Mouse (Mus musculus) bone marrow, adult 2 months (tissue): ENCODE data around the gene Eps8l2. TPM values are rescaled to one million over a fixed set of nuclear protein-coding genes. Genes with fewer than 3 reads are reported as not detected.

Experiments used
- H3K27ac ChIP-seq: fragments of 200-500 bp; 2 replicates; pipeline ENCODE4 v1.5.1; 2012; ENCODE audit warnings: low read depth, mild to moderate bottlenecking, control low read depth, inconsistent platforms, low read length; ENCODE audit not compliant: control insufficient read depth, poor library complexity, insufficient read depth
- H3K4me1 ChIP-seq: fragments of 200-500 bp; 2 replicates; pipeline ENCODE4 v1.6.1; 2011; ENCODE audit warnings: low read length; ENCODE audit not compliant: control insufficient read depth, insufficient read depth
- H3K4me3 ChIP-seq: fragments of 200-500 bp; replicated peaks from 2 replicates; pipeline ENCODE3; 2011; ENCODE audit warnings: mild to moderate bottlenecking, low read depth, low read length, control low read depth; ENCODE audit not compliant: control insufficient read depth
- CTCF ChIP-seq: fragments of 200-500 bp; IDR thresholded peaks from 2 replicates; pipeline ENCODE4 v1.5.1; 2011; ENCODE audit warnings: low read length, control low read depth; ENCODE audit not compliant: control insufficient read depth, insufficient read depth
- POLR2A ChIP-seq: fragments of 200-500 bp; IDR thresholded peaks from 2 replicates; pipeline ENCODE4 v1.6.1; 2011; ENCODE audit warnings: low read depth, mild to moderate bottlenecking, control low read depth, low read length, borderline replicate concordance; ENCODE audit not compliant: control insufficient read depth
- WGBS: fragments of 180-500 bp; shearing (Covaris S2); methylation state at CpG from one replicate; pipeline ENCODE4 v1.1.7; 2018; 5-methylcytosine and 5-hydroxymethylcytosine counted together
- polyA plus RNA-seq: library from polyadenylated mRNA; stranded (reverse); fragments of >200 nt; gene quantifications from 2 replicates; pipeline ENCODE4 v1.2.4, GENCODE M21; 2011; ENCODE audit warnings: low replicate concordance; ENCODE audit not compliant: missing spikeins, insufficient read depth, insufficient read length

Gene Eps8l2
- polyA plus RNA-seq, 1 experiment: 0.57 TPM

- no peak for TF ChIP-seq POLR2A
- TF ChIP-seq CTCF: no peak
- no peak overlapping the region for H3K27ac ChIP-seq
- H3K4me1 ChIP-seq: peaks cover 1% of the 10 kb centered on the region; the same call in 1 of the 2 replicates
- WGBS: 24% methylated on average over 2 of the region's 2 CpGs
- no peak overlapping the region for H3K4me3 ChIP-seq
These were observed 49.3 kb downstream of the Eps8l2 start for GRCm38 (mm10) chr7:141387807-141388486.

GRCm38 (mm10) chr7:141388487-141389109, 49.9 kb downstream of the Eps8l2 start:
- Histone ChIP-seq H3K4me1 (peaks cover 1% of the 10 kb centered on the region; the same call in 1 of the 2 replicates), H3K27ac (peak overlapping the region; percentile 32), H3K4me3 (no peak overlapping the region)
- WGBS: 51% methylated on average over 3 of the region's 3 CpGs
- no peak for TF ChIP-seq POLR2A
- no peak for TF ChIP-seq CTCF

- WGBS: 64% methylated on average over 9 of the region's 9 CpGs
- TF ChIP-seq CTCF: no peak
- TF ChIP-seq POLR2A: no peak
- Histone ChIP-seq H3K4me1 (peaks cover 1% of the 10 kb centered on the region; the same call in 1 of the 2 replicates), H3K4me3 (no peak overlapping the region), H3K27ac (peak overlapping the region; percentile 16; the same call in 1 of the 2 replicates)
These were observed 51.9 kb downstream of the Eps8l2 start for GRCm38 (mm10) chr7:141390326-141391259.

- TF ChIP-seq CTCF (0 out of 2 replicates have a peak, but pooled peaks have one; percentile 1), POLR2A (peak; percentile 79)
- Histone ChIP-seq H3K4me3 (peak within 1 kb of the TSS; percentile 85), H3K27ac (peak within 1 kb of the TSS; percentile 97), H3K4me1 (peaks cover 1% of the 10 kb centered on the region; the same call in 1 of the 2 replicates)
- WGBS: under 1% methylated on average over 57 of the region's 57 CpGs
These were observed 53.2 kb downstream of the Eps8l2 start, which contains the start of gene Taldo1 for GRCm38 (mm10) chr7:141391625-141392551. Gene Taldo1, plus strand, starts transcription at chr7:141392199.

- Histone ChIP-seq H3K27ac (peak overlapping the region; percentile 97), H3K4me3 (peak overlapping the region; percentile 85), H3K4me1 (peaks cover 1% of the 10 kb centered on the region; the same call in 1 of the 2 replicates)
- WGBS: 3% methylated on average over 9 of the region's 9 CpGs
- TF ChIP-seq CTCF: no peak
- no peak for TF ChIP-seq POLR2A
These were observed 54.0 kb downstream of the Eps8l2 start for GRCm38 (mm10) chr7:141392552-141393222.

- Histone ChIP-seq H3K27ac (peak overlapping the region; percentile 92), H3K4me1 (peaks cover 1% of the 10 kb centered on the region; the same call in 1 of the 2 replicates), H3K4me3 (peak overlapping the region; percentile 41)
- TF ChIP-seq POLR2A (no peak), CTCF (no peak)
- WGBS: 12% methylated on average over 7 of the region's 7 CpGs
These were observed 55.5 kb downstream of the Eps8l2 start for GRCm38 (mm10) chr7:141394158-141394557.

- WGBS: 18% methylated on average over 6 of the region's 6 CpGs
- no peak overlapping the region for H3K27ac ChIP-seq
- H3K4me1 ChIP-seq: no peaks in the 10 kb centered on the region; the same call in 1 of the 2 replicates
- H3K4me3 ChIP-seq: no peak overlapping the region
- TF ChIP-seq POLR2A (no peak), CTCF (peak; percentile 88)
These were observed 56.1 kb downstream of the Eps8l2 start for GRCm38 (mm10) chr7:141394771-141395170.
